Mouse (Mus musculus) G1E (cell line): Measurements from ENCODE around the gene Rbbp6. TPM values are rescaled to one million over a fixed set of nuclear protein-coding genes. Genes with fewer than 3 reads are reported as not detected.

Experiments
- ATAC-seq: 2 replicates; pipeline ENCODE4 v1.8.0; 2016; ENCODE audit warnings: mild to moderate bottlenecking; ENCODE audit not compliant: insufficient number of reproducible peaks, poor library complexity, low FRiP score, severe bottlenecking; ENCODE audit errors: extremely low read depth
- DNase-seq: peaks from one replicate; pipeline ENCODE4 v3.0.0; 2012; ENCODE audit warnings: low spot score
- H3K27me3 ChIP-seq: 2 replicates; pipeline ENCODE4 v1.6.1; 2012; ENCODE audit warnings: mild to moderate bottlenecking, low read length, inconsistent platforms; ENCODE audit not compliant: insufficient read depth
- H3K36me3 ChIP-seq: replicated peaks from 2 replicates; pipeline ENCODE3; 2012; ENCODE audit warnings: mild to moderate bottlenecking, inconsistent platforms
- H3K4me1 ChIP-seq: 2 replicates; pipeline ENCODE4 v1.6.1; 2012; ENCODE audit warnings: low read depth, low read length, inconsistent platforms, mixed read lengths; ENCODE audit not compliant: insufficient read depth
- H3K4me3 ChIP-seq: 2 replicates; pipeline ENCODE4 v1.5.1; 2012; ENCODE audit warnings: low read depth, mild to moderate bottlenecking, inconsistent platforms, low read length, moderate library complexity, mixed read lengths
- H3K9me3 ChIP-seq: replicated peaks from 2 replicates; pipeline ENCODE4 v1.6.1; 2012; ENCODE audit warnings: inconsistent platforms
- CTCF ChIP-seq: IDR thresholded peaks from 2 replicates; pipeline ENCODE4 v1.5.1; 2012; ENCODE audit warnings: low read depth, low read length, inconsistent platforms, mixed read lengths
- GATA1 ChIP-seq: IDR thresholded peaks from 2 replicates; pipeline ENCODE4 v1.6.1; 2012; ENCODE audit warnings: borderline replicate concordance, low read length, inconsistent platforms, mixed read lengths
- GATA2 ChIP-seq: IDR thresholded peaks from 2 replicates; pipeline ENCODE4 v1.6.1; 2012; ENCODE audit warnings: low read depth, low read length, inconsistent platforms, borderline replicate concordance
- POLR2AphosphoS5 ChIP-seq: IDR thresholded peaks from 2 replicates; pipeline ENCODE4 v1.6.1; 2012; ENCODE audit warnings: low read depth, low read length, inconsistent platforms; ENCODE audit not compliant: insufficient replicate concordance
- TAL1 ChIP-seq: conservative IDR thresholded peaks from 2 replicates; pipeline ENCODE4 v1.6.1; 2012; ENCODE audit warnings: low read depth, low read length, inconsistent platforms, mixed read lengths
- polyA plus RNA-seq: library from polyadenylated mRNA; stranded (reverse); fragments of >175 nt; gene quantifications from 2 replicates; pipeline ENCODE4 v1.2.3, GENCODE M21; 2012
- total RNA-seq, 2 experiments: library from RNA; stranded (forward) in 1 of 2; stranded (reverse) in 1 of 2; fragments of 200-1000 nt in 1 of 2; fragments of >200 nt in 1 of 2; fragmentation: Nextera tagmentation in 1 of 2; gene quantifications; 2 replicates each; pipeline ENCODE4 v1.2.3; 2014 to 2017

Rbbp6 gene
- total and polyA plus RNA-seq, 3 experiments, result 48.2 to 311 (median 73.8) TPM

DNA sequence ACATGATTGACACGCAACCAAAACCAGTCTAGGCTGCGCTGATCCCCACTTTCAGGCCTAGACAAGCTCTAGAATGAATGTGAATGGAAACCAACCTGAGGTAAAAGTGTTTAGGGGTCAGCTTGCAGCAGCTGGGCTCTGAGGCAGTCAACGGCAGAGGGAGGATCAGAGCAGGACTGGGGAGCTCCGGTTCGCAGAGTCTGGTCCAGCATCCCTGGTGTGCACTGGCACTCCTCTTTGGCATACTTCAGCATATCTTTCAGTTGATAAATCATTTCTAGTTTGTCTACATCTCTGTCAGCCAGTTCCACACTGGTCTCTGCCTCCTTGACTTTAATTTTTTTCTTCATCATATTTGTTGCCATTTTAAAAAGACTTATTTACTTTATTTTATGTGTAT lies 48.0 kb downstream of the Rbbp6 start:
- H3K36me3 ChIP-seq, result no peaks in the 10 kb centered on the region
- ATAC-seq, result no peak
- peaks cover 33% of the 10 kb centered on the region for H3K27me3 ChIP-seq
- no peak for DNase-seq
- no peak for TF ChIP-seq CTCF
- TF ChIP-seq TAL1, result no peak
- no peak for TF ChIP-seq GATA1
- TF ChIP-seq GATA2, result no peak
- no peak for TF ChIP-seq POLR2AphosphoS5
- no peaks in the 10 kb centered on the region for H3K9me3 ChIP-seq
- H3K4me1 ChIP-seq, result no peaks in the 10 kb centered on the region
- H3K4me3 ChIP-seq, result no peak overlapping the region

- Histone ChIP-seq H3K36me3 (no peaks in the 10 kb centered on the region), H3K4me3 (no peak overlapping the region), H3K27me3 (peaks cover 33% of the 10 kb centered on the region), H3K4me1 (no peaks in the 10 kb centered on the region), H3K9me3 (no peaks in the 10 kb centered on the region)
- DNase-seq (no peak), ATAC-seq (no peak)
- TF ChIP-seq GATA2 (no peak), CTCF (no peak), GATA1 (no peak)
These were observed 49.2 kb downstream of the Rbbp6 start for GRCm38 (mm10) chr7:123014729-123015128.

DNA sequence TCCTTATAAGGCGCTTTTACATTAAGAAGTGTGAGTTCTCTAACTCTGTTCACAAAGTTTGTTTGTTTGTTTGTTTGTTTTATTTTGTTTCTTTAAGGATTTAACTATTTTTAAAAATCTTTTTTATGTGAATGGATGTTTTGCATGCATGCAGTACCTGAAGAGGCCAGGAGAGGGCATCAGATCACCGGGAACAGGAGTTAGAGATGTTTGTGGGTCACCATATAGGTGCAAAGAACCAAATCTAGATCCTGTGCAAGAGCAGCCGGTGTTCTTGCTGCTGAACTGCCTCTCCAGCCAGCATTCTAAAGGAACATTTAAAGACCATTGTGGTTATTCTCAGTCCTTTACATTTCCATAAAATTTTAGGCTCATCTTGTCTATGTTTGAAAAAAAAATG lies 52.1 kb downstream of the Rbbp6 start:
- no peak for ATAC-seq
- Histone ChIP-seq H3K36me3 (no peaks in the 10 kb centered on the region), H3K9me3 (peaks cover 5% of the 10 kb centered on the region), H3K4me3 (no peak overlapping the region), H3K4me1 (no peaks in the 10 kb centered on the region), H3K27me3 (peaks cover 22% of the 10 kb centered on the region)
- no peak for DNase-seq
- TF ChIP-seq TAL1 (no peak), CTCF (peak; percentile 56)

DNA sequence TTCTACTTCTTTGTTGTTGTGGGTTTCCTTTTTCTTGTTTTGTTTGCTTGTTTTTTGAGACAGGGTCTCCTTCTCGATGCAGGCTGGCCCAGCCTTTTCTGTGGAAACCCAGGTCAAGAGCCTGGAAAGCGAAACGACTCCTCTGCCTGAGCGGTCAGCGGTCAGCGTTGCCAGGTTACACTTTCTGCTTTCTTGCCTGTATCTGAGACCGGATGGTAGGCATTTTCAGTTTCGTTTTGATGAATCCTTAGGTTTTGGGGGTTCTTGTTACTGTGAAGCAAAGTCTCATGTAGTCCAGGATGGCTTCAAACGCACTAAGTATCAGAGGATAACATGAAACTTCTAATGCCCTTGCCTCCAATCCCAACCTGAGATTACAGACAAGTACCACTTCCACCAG lies 59.6 kb downstream of the Rbbp6 start:
- no peak for ATAC-seq
- no peak for TF ChIP-seq POLR2AphosphoS5
- TF ChIP-seq TAL1, result no peak
- TF ChIP-seq GATA1, result no peak
- TF ChIP-seq CTCF, result no peak
- no peak for TF ChIP-seq GATA2
- peaks cover 7% of the 10 kb centered on the region for H3K9me3 ChIP-seq
- no peaks in the 10 kb centered on the region for H3K36me3 ChIP-seq
- no peak for DNase-seq
- H3K4me3 ChIP-seq, result no peak overlapping the region; the same call in 1 of the 2 replicates
- H3K4me1 ChIP-seq, result peaks cover 4% of the 10 kb centered on the region
- H3K27me3 ChIP-seq, result peaks cover 5% of the 10 kb centered on the region

DNA sequence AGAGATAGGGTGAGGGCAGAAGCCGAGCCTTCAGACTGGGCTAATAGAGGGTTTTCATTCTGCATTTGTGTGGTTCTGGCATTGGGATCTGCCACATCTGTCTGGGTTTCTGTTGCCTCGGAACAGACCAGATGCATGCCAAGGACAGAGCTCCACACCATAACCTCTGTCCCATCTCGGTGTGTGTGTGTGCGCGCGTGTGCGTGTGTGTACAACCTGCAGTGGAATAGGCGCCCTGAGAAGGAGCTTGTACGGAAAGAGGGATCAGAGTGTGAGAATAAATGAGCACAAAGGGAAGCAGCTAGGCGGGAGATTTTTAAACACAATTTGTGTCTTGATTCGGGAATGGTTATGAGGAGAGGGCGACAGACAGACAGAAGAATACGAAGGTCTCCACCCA lies 64.8 kb downstream of the Rbbp6 start:
- H3K4me3 ChIP-seq, result no peak overlapping the region
- no peak for TF ChIP-seq POLR2AphosphoS5
- no peak for TF ChIP-seq GATA1
- no peak for TF ChIP-seq GATA2
- TF ChIP-seq CTCF, result no peak
- TF ChIP-seq TAL1, result no peak

GRCm38 (mm10) chr7:123030709-123031181 lies 65.3 kb downstream of the Rbbp6 start:
- H3K4me3 ChIP-seq, result no peak overlapping the region
- H3K36me3 ChIP-seq, result no peaks in the 10 kb centered on the region
- peaks cover 22% of the 10 kb centered on the region for H3K27me3 ChIP-seq
- TF ChIP-seq POLR2AphosphoS5, result no peak
- no peak for TF ChIP-seq GATA1
- TF ChIP-seq TAL1, result no peak
- TF ChIP-seq GATA2, result no peak
- no peak for TF ChIP-seq CTCF
- no peak for ATAC-seq
- H3K9me3 ChIP-seq, result no peaks in the 10 kb centered on the region
- no peaks in the 10 kb centered on the region for H3K4me1 ChIP-seq
- no peak for DNase-seq

More for the DNA sequence above, 64.8 kb downstream of the Rbbp6 start:
- no peak for DNase-seq
- no peak for ATAC-seq
- no peaks in the 10 kb centered on the region for H3K36me3 ChIP-seq
- peaks cover 1% of the 10 kb centered on the region for H3K4me1 ChIP-seq
- peaks cover 22% of the 10 kb centered on the region for H3K27me3 ChIP-seq
- no peaks in the 10 kb centered on the region for H3K9me3 ChIP-seq

GRCm38 (mm10) chr7:123031211-123031743 lies 65.8 kb downstream of the Rbbp6 start:
- Histone ChIP-seq H3K4me3 (no peak overlapping the region), H3K27me3 (peaks cover 22% of the 10 kb centered on the region), H3K9me3 (no peaks in the 10 kb centered on the region), H3K36me3 (no peaks in the 10 kb centered on the region), H3K4me1 (no peaks in the 10 kb centered on the region)
- ATAC-seq (no peak), DNase-seq (no peak)
- TF ChIP-seq CTCF, result no peak
- TF ChIP-seq GATA2, result no peak
- no peak for TF ChIP-seq GATA1
- TF ChIP-seq POLR2AphosphoS5, result no peak
- TF ChIP-seq TAL1, result no peak
